Mouse (Mus musculus) midbrain, embryonic 16.5 days (tissue): ENCODE results near the gene Ciart. TPM values are rescaled to one million over a fixed set of nuclear protein-coding genes. Genes with fewer than 3 reads are reported as not detected.
"Not testable (repeated sequence)": the region's sequence is repeated elsewhere in the genome, so short reads cannot be mapped to it uniquely, and the experiment has no call there.

Source experiments
- ATAC-seq: fragments of 200-750 bp; cut with Nextera tagmentation; 2 replicates; pipeline ENCODE4 v1.8.0; 2017; ENCODE audit warnings: moderate TSS enrichment
- H3K27ac ChIP-seq: fragments of 300-500 bp; sonication (generic); 2 replicates; pipeline ENCODE4 v1.5.1; 2014; ENCODE audit warnings: mild to moderate bottlenecking, low read length, mixed read lengths
- H3K27me3 ChIP-seq: fragments of 300-500 bp; sonication (generic); 2 replicates; pipeline ENCODE4 v1.6.1; 2014; ENCODE audit warnings: low read depth, low read length, mixed read lengths; ENCODE audit not compliant: control insufficient read depth, insufficient read depth
- H3K36me3 ChIP-seq: fragments of 300-500 bp; sonication (generic); 2 replicates; pipeline ENCODE4 v1.6.1; 2014; ENCODE audit warnings: mild to moderate bottlenecking, low read length, moderate library complexity, mixed read lengths; ENCODE audit not compliant: control insufficient read depth, insufficient read depth
- H3K4me1 ChIP-seq: fragments of 300-500 bp; sonication (generic); 2 replicates; pipeline ENCODE4 v1.6.1; 2014; ENCODE audit warnings: mild to moderate bottlenecking, low read length, mixed read lengths; ENCODE audit not compliant: control insufficient read depth, insufficient read depth
- H3K4me2 ChIP-seq: fragments of 300-500 bp; sonication (generic); 2 replicates; pipeline ENCODE4 v1.6.1; 2014; ENCODE audit warnings: mild to moderate bottlenecking, low read length, mixed read lengths
- H3K4me3 ChIP-seq: fragments of 300-500 bp; sonication (generic); 2 replicates; pipeline ENCODE4 v1.5.1; 2014; ENCODE audit warnings: low read depth, mild to moderate bottlenecking, low read length, moderate library complexity, mixed read lengths
- H3K9ac ChIP-seq: fragments of 300-500 bp; sonication (generic); 2 replicates; pipeline ENCODE4 v1.6.1; 2014; ENCODE audit warnings: low read depth, low read length, mixed read lengths
- H3K9me3 ChIP-seq: fragments of 300-500 bp; sonication (generic); replicated peaks from 2 replicates; pipeline ENCODE4 v1.6.1; 2014; ENCODE audit warnings: mild to moderate bottlenecking, low read length, mixed read lengths; ENCODE audit not compliant: control insufficient read depth, poor library complexity, severe bottlenecking
- whole genome bisulfite sequencing: fragments of 180-500 bp; shearing (Covaris S2); extraction: QIAGEN DNeasy Blood & Tissue Kit; methylation state at CpG from one replicate; pipeline ENCODE4 v1.1.7; 2014; 5-methylcytosine and 5-hydroxymethylcytosine counted together
- polyA plus RNA-seq: library from polyadenylated mRNA; unstranded; fragments of >200 nt; fragmentation: Nextera tagmentation; extraction: Ambion mirVana; gene quantifications from 2 replicates; pipeline ENCODE4 v1.2.1, GENCODE M21; 2015

The Ciart gene
- polyA plus RNA-seq, 1 experiment from 2014 or later = 4.8 TPM

- ATAC-seq = no peak
- no peaks in the 10 kb centered on the region for H3K9me3 ChIP-seq
- no peak overlapping the region for H3K4me2 ChIP-seq
- no peak overlapping the region for H3K27ac ChIP-seq
- H3K36me3 ChIP-seq = peaks cover 13% of the 10 kb centered on the region
- 80% methylated on average over 10 of the region's 10 CpGs for WGBS
- H3K4me1 ChIP-seq = peaks cover under 1% of the 10 kb centered on the region; the same call in 1 of the 2 replicates
- H3K9ac ChIP-seq = no peak overlapping the region
- H3K4me3 ChIP-seq = no peak overlapping the region
- H3K27me3 ChIP-seq = no peaks in the 10 kb centered on the region
Measured at GRCm38 (mm10) chr3:95861216-95861615, 20.8 kb downstream of the Ciart start.

GRCm38 (mm10) chr3:95860323-95860722, 21.7 kb downstream of the Ciart start:
- ATAC-seq = no peak
- Histone ChIP-seq H3K9ac (no peak overlapping the region), H3K27me3 (no peaks in the 10 kb centered on the region), H3K4me1 (peaks cover 2% of the 10 kb centered on the region; the same call in 1 of the 2 replicates), H3K9me3 (no peaks in the 10 kb centered on the region), H3K4me2 (no peak overlapping the region), H3K4me3 (no peak overlapping the region), H3K27ac (no peak overlapping the region), H3K36me3 (peaks cover 12% of the 10 kb centered on the region)
- 98% methylated on average over 3 of the region's 3 CpGs for WGBS

- not testable (repeated sequence) for H3K4me3 ChIP-seq, H3K36me3 ChIP-seq, H3K27ac ChIP-seq, H3K4me2 ChIP-seq, ATAC-seq, H3K9ac ChIP-seq, H3K4me1 ChIP-seq, H3K9me3 ChIP-seq, H3K27me3 ChIP-seq
- WGBS = 85% methylated on average over 3 of the region's 3 CpGs
Measured at GRCm38 (mm10) chr3:95858278-95858677, 23.8 kb downstream of the Ciart start.

GRCm38 (mm10) chr3:95857050-95857449, 25.0 kb downstream of the Ciart start:
- H3K9me3 ChIP-seq, H3K4me1 ChIP-seq, H3K9ac ChIP-seq, H3K27me3 ChIP-seq, ATAC-seq, H3K4me3 ChIP-seq, H3K27ac ChIP-seq, H3K36me3 ChIP-seq, H3K4me2 ChIP-seq: not testable (repeated sequence)
- 84% methylated on average over 1 of the region's 1 CpGs for WGBS

GRCm38 (mm10) chr3:95856115-95856514, 25.9 kb downstream of the Ciart start:
- 24% methylated on average over 7 of the region's 7 CpGs for WGBS
- H3K27me3 ChIP-seq = no peaks in the 10 kb centered on the region
- peaks cover 8% of the 10 kb centered on the region for H3K4me1 ChIP-seq
- peak overlapping the region; percentile 96 for H3K4me3 ChIP-seq
- peak overlapping the region; percentile 78 for H3K27ac ChIP-seq
- peak overlapping the region; percentile 46 for H3K4me2 ChIP-seq
- no peaks in the 10 kb centered on the region for H3K9me3 ChIP-seq
- ATAC-seq = no peak; the same call in 1 of the 2 replicates
- H3K9ac ChIP-seq = peak overlapping the region; percentile 1
- peaks cover 7% of the 10 kb centered on the region; the same call in 1 of the 2 replicates for H3K36me3 ChIP-seq

- peaks cover 8% of the 10 kb centered on the region for H3K4me1 ChIP-seq
- H3K27ac ChIP-seq = peak within 1 kb of the TSS; percentile 78
- H3K9me3 ChIP-seq = no peaks in the 10 kb centered on the region
- H3K4me2 ChIP-seq = peak within 1 kb of the TSS; percentile 79
- peak within 1 kb of the TSS; percentile 96 for H3K4me3 ChIP-seq
- H3K27me3 ChIP-seq = no peaks in the 10 kb centered on the region
- H3K36me3 ChIP-seq = peaks cover 11% of the 10 kb centered on the region
- peak within 1 kb of the TSS; percentile 83 for H3K9ac ChIP-seq
- ATAC-seq = peak; percentile 99
- 0% methylated on average over 56 of the region's 56 CpGs for WGBS
Measured at GRCm38 (mm10) chr3:95855502-95856089, 26.5 kb downstream of the Ciart start, which contains the start of gene Prpf3. Prpf3 (minus strand) TSS chr3:95855885.

GRCm38 (mm10) chr3:95851317-95851716, 30.7 kb downstream of the Ciart start:
- H3K27me3 ChIP-seq = no peaks in the 10 kb centered on the region
- ATAC-seq = no peak

GRCm38 (mm10) chr3:95850611-95851010, 31.4 kb downstream of the Ciart start:
- H3K9ac ChIP-seq = no peak overlapping the region
- H3K27ac ChIP-seq = no peak overlapping the region
- H3K4me3 ChIP-seq = no peak overlapping the region
- no peaks in the 10 kb centered on the region for H3K9me3 ChIP-seq
- H3K36me3 ChIP-seq = peaks cover 46% of the 10 kb centered on the region
- H3K4me1 ChIP-seq = peaks cover 6% of the 10 kb centered on the region
- no peak overlapping the region for H3K4me2 ChIP-seq
- no peak for ATAC-seq
- no peaks in the 10 kb centered on the region for H3K27me3 ChIP-seq
- WGBS = 93% methylated on average over 4 of the region's 4 CpGs

More at GRCm38 (mm10) chr3:95851317-95851716, 30.7 kb downstream of the Ciart start:
- peaks cover 39% of the 10 kb centered on the region for H3K36me3 ChIP-seq
- H3K4me1 ChIP-seq = peaks cover 8% of the 10 kb centered on the region
- H3K4me3 ChIP-seq = no peak overlapping the region
- H3K9me3 ChIP-seq = no peaks in the 10 kb centered on the region
- no peak overlapping the region for H3K9ac ChIP-seq
- H3K27ac ChIP-seq = no peak overlapping the region
- 97% methylated on average over 8 of the region's 8 CpGs for WGBS
- H3K4me2 ChIP-seq = no peak overlapping the region

- Histone ChIP-seq H3K4me1 (no peaks in the 10 kb centered on the region), H3K27me3 (no peaks in the 10 kb centered on the region), H3K9me3 (no peaks in the 10 kb centered on the region), H3K4me3 (no peak overlapping the region), H3K36me3 (peaks cover 45% of the 10 kb centered on the region), H3K4me2 (no peak overlapping the region), H3K27ac (no peak overlapping the region), H3K9ac (no peak overlapping the region)
- ATAC-seq = no peak
- 93% methylated on average over 3 of the region's 3 CpGs for WGBS
Measured at GRCm38 (mm10) chr3:95842503-95843214, 39.4 kb downstream of the Ciart start.
